Mouse (Mus musculus) frontal cortex, adult (tissue): ENCODE results near the gene Catsperg1.

Experiments used
- ATAC-seq: cut with Nextera tagmentation; 2 replicates; pipeline ENCODE4 v1.9.2; 2017; ENCODE audit warnings: mild to moderate bottlenecking, moderate library complexity, mixed read lengths; ENCODE audit not compliant: low TSS enrichment

Gene Catsperg1

GRCm38 (mm10) chr7:29137429-29137828 is 76.4 kb downstream of the Catsperg1 start:
- ATAC-seq = no peak

- ATAC-seq = no peak
Measured at GRCm38 (mm10) chr7:29134693-29135386, 79.0 kb downstream of the Catsperg1 start, which contains the start of gene Rasgrp4. Gene Rasgrp4 (plus strand): TSS chr7:29134851.

GRCm38 (mm10) chr7:29134230-29134629 is 79.6 kb downstream of the Catsperg1 start:
- no peak for ATAC-seq
